Mouse (Mus musculus): Measurements from ENCODE around the gene Paqr4.

DNA sequence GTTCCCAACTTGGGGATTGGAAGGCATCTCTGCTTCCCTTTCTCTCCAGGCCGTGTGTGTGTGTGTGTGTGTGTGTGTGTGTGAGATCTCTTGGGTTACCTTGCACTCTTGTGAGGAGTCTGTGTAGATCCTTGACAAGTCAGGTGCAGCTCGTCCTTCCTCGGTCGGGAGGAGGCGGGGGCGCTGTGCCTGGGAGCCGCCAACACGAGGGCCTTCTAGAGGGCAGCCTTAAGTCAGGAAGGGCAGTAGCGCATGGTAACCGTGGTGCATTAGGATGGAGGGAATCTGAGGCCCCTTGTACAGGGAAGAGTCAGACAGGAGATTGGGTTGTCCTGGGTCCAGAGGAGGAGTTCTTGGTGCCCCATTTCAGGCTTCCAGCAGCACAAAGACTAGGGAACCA, 35.5 kb upstream of the Paqr4 start:
- TF ChIP-seq CTCF (IDR thresholded peaks at IDR 0.05; ENCODE audit: low read depth) (no peak), EP300 (optimal IDR thresholded peaks at IDR 0.05) (no peak)

Measured in stomach, postnatal 0 days (tissue).